Mouse (Mus musculus): Measurements from ENCODE around the gene Vrk2.

DNA sequence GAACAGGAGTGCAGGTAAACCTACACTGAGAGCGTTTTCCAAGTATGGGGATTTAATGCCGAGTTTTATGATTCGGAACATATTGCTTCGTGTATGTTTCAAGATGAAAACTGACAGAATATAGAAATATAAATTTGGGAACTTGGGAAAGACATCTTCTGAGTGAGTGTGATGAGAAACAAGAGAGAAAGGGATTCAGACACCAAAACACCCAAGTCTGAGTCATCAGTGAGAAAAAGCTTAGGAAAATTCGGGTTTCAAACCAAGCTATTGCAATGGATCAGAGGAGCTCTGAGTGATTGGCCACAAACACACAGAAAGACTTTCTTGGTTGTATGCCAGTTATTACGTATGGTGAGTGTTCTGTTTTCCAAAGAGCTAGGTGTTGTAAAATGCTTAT, 4.0 kb upstream of the Vrk2 start:
- TF ChIP-seq CTCF (IDR thresholded peaks at IDR 0.05; ENCODE audit: extremely low read depth, insufficient read length, insufficient replicate concordance, low read depth, low read length) (no peak), POLR2A (IDR thresholded peaks at IDR 0.05; ENCODE audit: low read depth, low read length) (no peak)

All from small intestine, adult 2 months (tissue).